Mouse (Mus musculus) heart, embryonic 12.5 days (tissue): Measurements from ENCODE around the gene Mif. TPM values are rescaled to one million over a fixed set of nuclear protein-coding genes. Genes with fewer than 3 reads are reported as not detected.

ENCODE experiments used
- ATAC-seq: fragments of 200-750 bp; cut with Nextera tagmentation; 2 replicates; pipeline ENCODE4 v1.8.0; 2017; ENCODE audit warnings: moderate TSS enrichment, moderate library complexity; ENCODE audit not compliant: insufficient number of reproducible peaks, low FRiP score
- H3K27ac ChIP-seq: fragments of 300-500 bp; sonication (generic); 2 replicates; pipeline ENCODE4 v1.5.1; 2016; ENCODE audit warnings: mild to moderate bottlenecking, moderate library complexity; ENCODE audit not compliant: poor library complexity, severe bottlenecking
- H3K27me3 ChIP-seq: fragments of 300-500 bp; sonication (generic); replicated peaks from 2 replicates; pipeline ENCODE4 v1.6.1; 2016; ENCODE audit warnings: mild to moderate bottlenecking, moderate library complexity
- H3K36me3 ChIP-seq: fragments of 300-500 bp; sonication (generic); 2 replicates; pipeline ENCODE4 v1.6.1; 2016; ENCODE audit warnings: mild to moderate bottlenecking, moderate library complexity
- H3K4me1 ChIP-seq: fragments of 300-500 bp; sonication (generic); replicated peaks from 2 replicates; pipeline ENCODE4 v1.6.1; 2016; ENCODE audit warnings: mild to moderate bottlenecking
- H3K4me2 ChIP-seq: fragments of 300-500 bp; sonication (generic); 2 replicates; pipeline ENCODE4 v1.6.1; 2016; ENCODE audit warnings: mild to moderate bottlenecking, moderate library complexity
- H3K4me3 ChIP-seq: fragments of 300-500 bp; sonication (generic); 2 replicates; pipeline ENCODE4 v1.5.1; 2016; ENCODE audit warnings: mild to moderate bottlenecking
- H3K9ac ChIP-seq: fragments of 300-500 bp; sonication (generic); 2 replicates; pipeline ENCODE4 v1.6.1; 2016; ENCODE audit warnings: mild to moderate bottlenecking, moderate library complexity
- H3K9me3 ChIP-seq: fragments of 300-500 bp; sonication (generic); replicated peaks from 2 replicates; pipeline ENCODE4 v1.6.1; 2016; ENCODE audit warnings: mild to moderate bottlenecking, moderate library complexity
- WGBS: fragments of 180-500 bp; shearing (Covaris S2); methylation state at CpG from one replicate; pipeline ENCODE4 v1.1.7; 2016; 5-methylcytosine and 5-hydroxymethylcytosine counted together
- polyA plus RNA-seq: library from polyadenylated mRNA; unstranded; fragments of >200 nt; fragmentation: Nextera tagmentation; extraction: Ambion mirVana; gene quantifications from 2 replicates; pipeline ENCODE4 v1.2.1, GENCODE M21; 2016

The Mif gene
- polyA plus RNA-seq, 1 experiment from 2014 or later: 2,393 TPM

DNA sequence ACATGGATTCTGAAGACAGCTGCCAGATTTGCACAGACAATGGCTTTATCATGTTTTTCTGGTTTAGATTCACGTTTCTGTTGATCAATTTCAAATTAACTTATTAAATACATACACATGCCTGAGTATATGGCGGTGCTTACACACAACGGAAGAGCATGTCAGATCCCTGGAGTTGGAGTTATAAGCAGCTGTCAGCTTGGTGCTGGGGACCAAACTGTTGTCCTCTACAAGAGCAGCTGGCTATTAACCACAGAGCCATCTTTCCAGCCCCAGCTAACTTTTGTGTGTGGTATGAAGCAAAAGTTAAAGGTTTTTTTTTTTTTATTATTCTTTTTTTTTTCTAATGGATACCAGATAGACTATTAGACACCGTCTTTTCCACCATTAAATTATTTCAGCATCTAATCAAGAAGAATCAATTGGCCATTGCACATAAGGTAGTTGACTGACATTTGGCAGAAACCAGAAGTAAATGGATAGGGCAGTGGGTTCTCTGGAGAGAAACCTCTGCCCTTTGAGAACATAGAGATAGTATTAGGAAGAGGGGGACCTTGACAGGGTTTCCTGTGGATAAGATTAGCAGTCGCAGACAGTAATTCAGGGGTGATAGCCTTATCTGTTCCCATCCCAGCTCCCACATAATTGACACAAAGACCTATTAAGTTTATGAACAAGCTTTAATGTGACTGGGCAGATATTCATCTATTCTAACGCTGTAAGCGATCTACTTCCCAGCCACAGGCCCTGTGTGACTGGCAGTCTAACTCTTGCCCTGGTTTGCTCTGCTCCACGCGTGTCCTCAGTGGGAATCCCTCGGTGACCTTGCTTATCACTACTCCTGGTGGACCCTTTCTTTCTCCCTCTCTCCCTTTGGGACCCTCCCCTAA, 12.2 kb upstream of the Mif start:
- Histone ChIP-seq H3K36me3 (no peaks in the 10 kb centered on the region), H3K9me3 (no peaks in the 10 kb centered on the region), H3K9ac (peak overlapping the region; percentile 26; the same call in 1 of the 2 replicates), H3K4me1 (peaks cover 11% of the 10 kb centered on the region), H3K4me2 (peak overlapping the region; percentile 68), H3K27ac (peak overlapping the region; percentile 57), H3K27me3 (no peaks in the 10 kb centered on the region), H3K4me3 (peak overlapping the region; percentile 37)
- no peak for ATAC-seq
- WGBS: 30% methylated on average over 10 of the region's 10 CpGs

DNA sequence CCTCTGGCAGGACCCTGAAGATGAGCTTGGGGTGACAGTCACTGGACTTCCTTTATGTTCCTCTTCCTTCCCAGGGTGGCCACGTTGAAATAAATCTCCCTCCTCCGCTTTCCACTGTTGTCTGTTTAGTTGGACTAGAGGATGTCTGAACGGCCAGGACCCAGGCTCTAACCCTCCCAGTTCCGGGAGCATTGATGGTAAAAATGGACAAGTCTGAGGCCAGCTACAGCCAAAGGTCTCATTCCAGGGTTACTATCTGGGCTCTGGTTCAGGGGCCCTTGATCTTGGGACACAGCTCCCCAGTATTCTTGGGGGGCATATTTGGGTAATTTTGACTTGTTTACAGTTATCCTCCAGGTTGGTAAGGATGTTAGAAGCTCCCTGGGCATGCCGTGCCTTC, 1.5 kb upstream of the Mif start:
- Histone ChIP-seq H3K4me2 (no peak overlapping the region), H3K36me3 (peaks cover 20% of the 10 kb centered on the region), H3K4me3 (no peak overlapping the region), H3K4me1 (peaks cover 34% of the 10 kb centered on the region), H3K9ac (no peak overlapping the region), H3K9me3 (no peaks in the 10 kb centered on the region), H3K27ac (no peak overlapping the region), H3K27me3 (no peaks in the 10 kb centered on the region)
- no peak for ATAC-seq
- WGBS: 76% methylated on average over 5 of the region's 5 CpGs

DNA sequence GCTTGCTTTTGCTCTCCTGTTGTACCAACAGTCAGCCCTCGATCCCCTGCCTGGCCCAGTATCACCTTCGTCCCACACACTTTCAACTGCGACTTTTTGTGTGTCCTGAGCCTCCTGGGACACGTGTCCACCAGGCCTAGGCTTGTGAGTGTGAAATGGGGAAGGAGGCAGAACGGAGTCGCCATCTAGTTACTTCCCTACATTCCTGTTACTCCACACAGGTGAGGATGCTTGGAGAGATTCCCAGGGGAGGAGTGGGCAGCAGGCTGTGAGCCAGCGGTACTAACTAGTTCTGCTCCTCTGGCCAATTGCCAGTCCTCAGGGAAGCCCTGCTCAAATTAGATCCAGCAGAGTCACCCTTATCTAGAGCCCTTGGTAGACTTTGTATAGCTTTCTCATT, 706 bp upstream of the Mif start:
- Histone ChIP-seq H3K9me3 (no peaks in the 10 kb centered on the region), H3K4me2 (peak overlapping the region; percentile 86), H3K27ac (peak overlapping the region; percentile 95), H3K9ac (0 out of 2 replicates have a peak overlapping the region, but pooled peaks have one; percentile 22), H3K36me3 (peaks cover 23% of the 10 kb centered on the region), H3K4me1 (peaks cover 34% of the 10 kb centered on the region), H3K27me3 (no peaks in the 10 kb centered on the region), H3K4me3 (peak overlapping the region; percentile 78; the same call in 1 of the 2 replicates)
- no peak for ATAC-seq
- 23% methylated on average over 7 of the region's 7 CpGs for WGBS

DNA sequence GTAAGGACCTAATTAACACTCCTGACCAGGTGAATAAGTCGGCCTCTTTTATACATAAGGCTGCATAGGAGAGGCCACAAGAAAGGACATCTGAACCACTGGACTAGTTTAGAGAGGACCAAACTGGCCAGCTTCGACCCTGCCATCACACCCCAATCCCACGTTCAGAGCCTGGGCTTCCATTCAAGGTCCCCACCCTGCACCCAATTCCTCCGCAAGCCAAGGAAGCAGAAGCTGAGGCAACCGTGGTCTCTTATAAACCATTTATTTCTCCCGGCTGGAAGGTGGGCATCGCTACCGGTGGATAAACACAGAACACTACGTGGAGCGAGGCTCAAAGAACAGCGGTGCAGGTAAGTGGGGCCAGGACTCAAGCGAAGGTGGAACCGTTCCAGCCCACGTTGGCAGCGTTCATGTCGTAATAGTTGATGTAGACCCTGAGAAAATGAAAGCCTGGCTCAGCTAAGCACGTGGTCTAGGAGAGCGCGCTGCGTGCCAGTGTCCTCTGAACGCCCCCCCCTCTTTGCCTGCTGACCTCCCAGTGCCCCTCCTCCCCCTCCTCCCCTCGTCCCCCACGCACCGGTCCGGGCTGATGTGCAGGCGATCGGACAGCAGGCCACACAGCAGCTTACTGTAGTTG, 813 bp downstream of the Mif start:
- Histone ChIP-seq H3K27ac (peak overlapping the region; percentile 95), H3K27me3 (no peaks in the 10 kb centered on the region), H3K4me3 (peak overlapping the region; percentile 78), H3K36me3 (peaks cover 23% of the 10 kb centered on the region), H3K4me2 (peak overlapping the region; percentile 86), H3K9ac (peak overlapping the region; percentile 95), H3K9me3 (no peaks in the 10 kb centered on the region), H3K4me1 (peaks cover 34% of the 10 kb centered on the region)
- ATAC-seq: peak; percentile 73
- WGBS: 2% methylated on average over 26 of the region's 27 CpGs

DNA sequence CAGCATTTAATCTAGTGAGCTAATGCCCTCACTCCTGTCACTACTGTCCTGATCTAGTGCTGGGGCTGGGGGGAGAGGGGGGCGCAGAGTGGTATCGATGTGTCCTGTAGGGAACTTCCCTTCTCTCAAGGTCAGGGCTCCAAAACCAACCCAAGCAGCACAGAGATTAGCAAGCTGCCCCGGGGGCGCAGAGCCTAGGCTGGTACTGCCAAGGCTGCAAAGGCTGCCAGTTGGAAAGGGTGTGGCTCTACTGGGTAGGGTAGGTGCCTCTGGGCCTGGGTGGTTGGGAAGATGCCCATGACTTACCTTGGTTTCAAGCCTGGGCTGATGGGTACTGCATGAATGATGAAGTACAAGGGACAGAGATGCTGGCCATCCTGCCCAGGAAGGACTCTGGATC, 2.4 kb downstream of the Mif start:
- no peak overlapping the region for H3K9ac ChIP-seq
- no peak overlapping the region for H3K4me2 ChIP-seq
- H3K4me3 ChIP-seq: no peak overlapping the region
- H3K9me3 ChIP-seq: no peaks in the 10 kb centered on the region
- H3K36me3 ChIP-seq: peaks cover 23% of the 10 kb centered on the region
- H3K4me1 ChIP-seq: peaks cover 34% of the 10 kb centered on the region
- no peak overlapping the region for H3K27ac ChIP-seq
- WGBS: 91% methylated on average over 4 of the region's 4 CpGs
- no peaks in the 10 kb centered on the region for H3K27me3 ChIP-seq
- no peak for ATAC-seq

DNA sequence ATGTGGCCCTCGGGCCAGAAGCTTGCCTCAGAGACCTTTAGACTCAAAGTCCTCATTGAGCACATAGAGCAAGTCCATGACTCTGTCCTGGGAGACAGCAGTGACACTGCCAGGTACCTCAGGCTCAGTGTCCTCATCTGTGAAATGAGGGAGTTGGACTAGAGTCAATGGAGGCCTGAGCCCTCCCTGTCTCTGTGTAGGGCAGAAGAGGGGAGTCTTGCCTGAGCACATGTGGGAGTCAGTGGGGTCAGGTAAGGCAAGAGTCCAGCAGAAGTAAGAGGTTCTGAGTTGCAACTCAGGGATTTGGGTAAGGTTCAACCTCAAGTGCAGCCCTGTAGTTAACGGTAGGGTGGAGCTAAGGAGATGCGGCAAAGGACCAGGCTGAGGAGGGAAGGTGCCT, 3.1 kb downstream of the Mif start:
- Histone ChIP-seq H3K27me3 (no peaks in the 10 kb centered on the region), H3K36me3 (peaks cover 23% of the 10 kb centered on the region)

DNA sequence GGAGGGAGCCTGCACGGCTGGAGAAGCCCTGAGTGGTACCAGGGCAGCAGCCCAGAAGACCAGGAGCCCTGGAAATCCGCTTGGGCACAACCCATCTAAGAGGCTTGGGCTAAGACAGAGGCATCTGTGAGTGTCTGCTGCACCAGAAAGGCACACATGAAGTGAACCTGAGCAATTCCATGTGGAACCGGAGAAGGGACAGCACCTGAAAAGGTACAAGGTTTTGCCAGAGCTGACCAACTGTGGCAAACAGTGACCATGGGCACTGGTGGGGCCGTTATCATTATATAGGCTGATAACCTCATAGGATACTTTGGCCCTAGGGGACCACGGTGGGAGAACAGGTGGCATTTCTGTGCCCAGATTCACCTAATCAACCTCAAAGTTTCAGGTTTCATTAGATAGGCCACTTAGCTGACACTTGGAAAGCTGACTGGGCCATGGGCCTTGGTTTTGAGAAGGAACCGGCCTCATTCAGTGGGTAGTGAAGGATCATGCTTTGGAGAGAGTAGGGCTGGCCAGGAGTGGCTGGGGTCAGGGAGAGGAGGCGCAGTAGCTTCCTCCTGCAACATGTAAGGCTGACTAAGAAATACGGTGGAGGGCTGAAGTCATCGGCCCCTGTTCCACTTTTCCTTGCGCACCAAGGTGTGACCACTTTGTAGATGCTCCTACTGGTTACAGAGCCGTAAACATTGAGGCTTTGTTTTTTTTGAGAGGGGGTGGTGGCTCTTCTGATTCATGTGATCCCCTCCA, 3.7 kb downstream of the Mif start:
- 67% methylated on average over 11 of the region's 11 CpGs for WGBS
- H3K27ac ChIP-seq: no peak overlapping the region
- peaks cover 23% of the 10 kb centered on the region for H3K36me3 ChIP-seq
- no peak for ATAC-seq
- H3K9me3 ChIP-seq: no peaks in the 10 kb centered on the region
- H3K4me2 ChIP-seq: no peak overlapping the region
- H3K4me3 ChIP-seq: no peak overlapping the region
- H3K4me1 ChIP-seq: peaks cover 30% of the 10 kb centered on the region
- H3K27me3 ChIP-seq: 0 out of 2 replicates have a peak, but pooled peaks cover 3% of the 10 kb centered on the region
- H3K9ac ChIP-seq: no peak overlapping the region

More for the DNA sequence above, 3.1 kb downstream of the Mif start:
- H3K4me3 ChIP-seq: no peak overlapping the region
- no peaks in the 10 kb centered on the region for H3K9me3 ChIP-seq
- no peak overlapping the region for H3K9ac ChIP-seq
- peaks cover 34% of the 10 kb centered on the region for H3K4me1 ChIP-seq
- no peak overlapping the region for H3K4me2 ChIP-seq
- H3K27ac ChIP-seq: no peak overlapping the region
- ATAC-seq: no peak
- 78% methylated on average over 3 of the region's 3 CpGs for WGBS

DNA sequence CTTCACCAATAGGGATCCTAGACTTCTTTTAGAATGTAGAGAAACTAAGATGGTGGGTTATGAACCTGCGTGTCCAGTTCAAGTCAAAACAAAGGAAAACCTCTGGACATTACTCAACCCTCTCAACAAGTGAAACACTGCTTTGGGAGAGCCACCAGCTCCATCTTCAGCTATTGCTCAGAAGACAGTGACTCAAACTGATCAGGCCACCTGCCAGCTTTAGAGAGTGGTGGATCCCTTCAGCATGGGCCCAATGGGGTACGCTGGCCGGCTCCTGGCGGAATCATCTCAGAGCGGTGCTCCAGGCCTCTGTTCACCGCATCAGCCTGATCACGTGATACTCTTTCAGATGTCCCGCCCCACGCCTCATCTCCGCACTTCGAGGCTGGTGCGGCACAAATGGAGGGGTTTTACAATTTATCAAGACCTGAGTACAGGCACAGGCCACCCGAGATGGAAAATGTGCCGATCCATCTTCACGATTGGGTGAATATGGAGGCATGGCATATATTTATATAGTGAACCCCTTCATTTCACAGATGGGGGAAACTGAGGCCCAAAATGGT, 4.5 kb downstream of the Mif start:
- Histone ChIP-seq H3K9me3 (no peaks in the 10 kb centered on the region), H3K27ac (no peak overlapping the region), H3K4me1 (peaks cover 23% of the 10 kb centered on the region), H3K9ac (no peak overlapping the region), H3K4me2 (no peak overlapping the region), H3K4me3 (no peak overlapping the region), H3K36me3 (peaks cover 23% of the 10 kb centered on the region), H3K27me3 (0 out of 2 replicates have a peak, but pooled peaks cover 7% of the 10 kb centered on the region)
- ATAC-seq: no peak
- 87% methylated on average over 15 of the region's 15 CpGs for WGBS

DNA sequence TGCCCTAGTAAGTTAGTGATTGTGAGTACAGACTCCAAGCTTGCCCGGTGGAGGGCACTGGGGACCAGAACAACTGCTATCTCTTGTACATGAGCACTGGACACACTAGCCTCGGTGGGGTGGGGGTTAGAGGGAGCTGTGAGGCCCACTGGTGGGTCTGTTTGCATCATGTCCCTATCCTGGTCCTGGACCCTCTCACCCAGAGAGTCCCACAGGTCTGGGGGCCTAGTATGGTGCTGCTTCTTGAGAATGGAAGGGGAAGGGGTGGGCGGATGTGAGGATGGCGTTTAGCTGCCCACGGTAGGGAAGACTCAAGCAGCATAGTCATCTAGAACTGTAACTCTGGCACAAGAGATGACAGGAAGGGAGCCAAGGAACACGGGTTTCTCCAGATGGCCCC, 5.2 kb downstream of the Mif start:
- H3K27me3 ChIP-seq: 0 out of 2 replicates have a peak, but pooled peaks cover 7% of the 10 kb centered on the region
- no peak overlapping the region for H3K4me2 ChIP-seq
- peaks cover 20% of the 10 kb centered on the region for H3K4me1 ChIP-seq
- 79% methylated on average over 6 of the region's 6 CpGs for WGBS
- H3K4me3 ChIP-seq: no peak overlapping the region
- no peak for ATAC-seq
- no peaks in the 10 kb centered on the region for H3K9me3 ChIP-seq
- H3K36me3 ChIP-seq: peaks cover 23% of the 10 kb centered on the region
- no peak overlapping the region for H3K9ac ChIP-seq
- no peak overlapping the region for H3K27ac ChIP-seq

DNA sequence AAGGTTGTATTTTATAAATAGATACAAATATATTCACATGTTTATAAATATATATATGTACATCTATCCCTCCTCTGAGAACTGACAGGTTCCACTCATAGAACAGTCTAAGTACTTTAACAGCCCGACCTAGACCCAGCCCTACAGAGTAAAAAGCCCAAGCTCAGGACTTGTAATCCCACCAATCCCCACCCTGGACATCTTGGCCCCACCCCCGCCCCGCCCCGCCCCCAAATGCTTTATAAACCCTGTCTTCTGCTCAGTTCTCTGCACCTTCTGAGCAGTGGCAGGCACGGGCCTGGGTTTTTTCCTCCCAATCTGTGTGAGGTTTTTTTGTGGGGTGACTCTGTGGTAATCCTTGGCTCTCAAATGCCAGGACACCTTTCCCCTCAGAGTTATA, 5.9 kb downstream of the Mif start:
- Histone ChIP-seq H3K9ac (no peak overlapping the region), H3K36me3 (peaks cover 23% of the 10 kb centered on the region), H3K4me3 (no peak overlapping the region), H3K4me1 (peaks cover 18% of the 10 kb centered on the region), H3K9me3 (no peaks in the 10 kb centered on the region), H3K27ac (no peak overlapping the region), H3K4me2 (no peak overlapping the region), H3K27me3 (0 out of 2 replicates have a peak, but pooled peaks cover 7% of the 10 kb centered on the region)
- no peak for ATAC-seq
- 44% methylated on average over 5 of the region's 5 CpGs for WGBS
